Mouse (Mus musculus) layer of hippocampus, postnatal 14 days (tissue): ENCODE results near the gene Adamts20. TPM values are rescaled to one million over a fixed set of nuclear protein-coding genes. Genes with fewer than 3 reads are reported as not detected.
"Not testable (repeated sequence)": the region's sequence is repeated elsewhere in the genome, so short reads cannot be mapped to it uniquely, and the experiment has no call there.

ENCODE experiments used
- DNase-seq, 2 experiments: peaks; one replicate each; pipeline ENCODE4 v3.0.0; 2021 to 2022; ENCODE audit warnings: low spot score in 2 of 2, mixed read lengths in 1 of 2
- long read RNA-seq, 2 experiments: library from polyadenylated mRNA; stranded (forward); transcript quantifications; one replicate each; pipeline ENCODE4 v2.0.0; 2021
- total RNA-seq, 2 experiments: library from RNA; stranded (reverse); gene quantifications; 2 replicates each; pipeline ENCODE4 v1.2.3; 2021

Adamts20 gene
- total RNA-seq, result 10 to 100 TPM; 14.2 to 16.2 TPM
- long read RNA-seq, experiment 1, partial matches to known transcripts, result 4 of 12 reads
- long read RNA-seq, experiment 1, other reads (novel, unspliced or antisense), result 4 of 12 reads
- long read RNA-seq, experiment 2, full-length matches to known transcripts, result 5 of 11 reads
- long read RNA-seq, experiment 2, partial matches to known transcripts, result 1 of 11 reads
- long read RNA-seq, experiment 2, other reads (novel, unspliced or antisense), result 5 of 11 reads

GRCm38 (mm10) chr15:94465318-94465717 is at the start of gene Adamts20:
TSS of gene Adamts20 (minus strand) at chr15:94465418.
- no peak for DNase-seq

GRCm38 (mm10) chr15:94503451-94504215 is 38.4 kb upstream of the Adamts20 start:
- DNase-seq, result peak; percentile 12 to 73

- no peak for DNase-seq
Observed at GRCm38 (mm10) chr15:94499260-94499659, 34.0 kb upstream of the Adamts20 start.

- no peak for DNase-seq
Observed at GRCm38 (mm10) chr15:94495936-94496335, 30.7 kb upstream of the Adamts20 start.

GRCm38 (mm10) chr15:94494445-94494844 is 29.2 kb upstream of the Adamts20 start:
- DNase-seq, result no peak

- DNase-seq, result no peak
Observed at GRCm38 (mm10) chr15:94489433-94489832, 24.2 kb upstream of the Adamts20 start.

- not testable (repeated sequence) for DNase-seq
Observed at GRCm38 (mm10) chr15:94488028-94488427, 22.8 kb upstream of the Adamts20 start.

GRCm38 (mm10) chr15:94482555-94482954 is 17.3 kb upstream of the Adamts20 start:
- DNase-seq, result no peak

- no peak for DNase-seq
Observed at GRCm38 (mm10) chr15:94480792-94481191, 15.6 kb upstream of the Adamts20 start.

GRCm38 (mm10) chr15:94480248-94480647 is 15.0 kb upstream of the Adamts20 start:
- DNase-seq, result no peak

- no peak for DNase-seq
Observed at GRCm38 (mm10) chr15:94479513-94480136, 14.4 kb upstream of the Adamts20 start.

- no peak for DNase-seq
Observed at GRCm38 (mm10) chr15:94478706-94479105, 13.5 kb upstream of the Adamts20 start.

- no peak for DNase-seq
Observed at GRCm38 (mm10) chr15:94477287-94477686, 12.1 kb upstream of the Adamts20 start.

- DNase-seq, result no peak
Observed at GRCm38 (mm10) chr15:94475975-94476374, 10.8 kb upstream of the Adamts20 start.

GRCm38 (mm10) chr15:94470361-94470760 is 5.1 kb upstream of the Adamts20 start:
- DNase-seq, result no peak

- DNase-seq, result no peak
Observed at GRCm38 (mm10) chr15:94464881-94465280, 337 bp downstream of the Adamts20 start.

- no peak for DNase-seq
Observed at GRCm38 (mm10) chr15:94463251-94463650, 2.0 kb downstream of the Adamts20 start.

- DNase-seq, result no peak
Observed at GRCm38 (mm10) chr15:94462206-94462605, 3.0 kb downstream of the Adamts20 start.

GRCm38 (mm10) chr15:94461166-94461565 is 4.1 kb downstream of the Adamts20 start:
- no peak for DNase-seq

- no peak for DNase-seq
Observed at GRCm38 (mm10) chr15:94457636-94458390, 7.4 kb downstream of the Adamts20 start.

- no peak for DNase-seq
Observed at GRCm38 (mm10) chr15:94452848-94453247, 12.4 kb downstream of the Adamts20 start.
